ENCODE assay signal across 33 mouse cellular contexts in genomic region chr11:32576760-32577050, GRCm38 (mm10). TPM values are rescaled to one million over a fixed set of nuclear protein-coding genes. Genes with fewer than 3 reads are reported as not detected.
A peak's percentile ranks its signal among the peaks of the same experiment; 100 is the strongest.
DNase-seq lines count a peak whose midpoint lies in the region; ATAC-seq lines count a peak whose summit lies in the region.
"Had no signal": no experiment of that assay in that cellular context is flagged by ENCODE, and none has a peak within 500 bp of the region (broad histone marks: within the 10 kb centered on the region; RNA-seq: fewer than 3 reads in every experiment).

No protein-coding gene starts in this region.

- H3K27ac ChIP-seq in kidney, embryonic 15.5 days, result peak overlapping the region; percentile 46
- H3K27ac ChIP-seq in hindbrain, embryonic 11.5 days (ENCODE audit: low read depth, low read length), result 0 out of 2 replicates have a peak overlapping the region, but pooled peaks have one; percentile 10
- peak overlapping the region; percentile 38; the same call in 1 of the 2 replicates for H3K27ac ChIP-seq in hindbrain, embryonic 15.5 days (replicated peaks)
- peak overlapping the region; percentile 32; the same call in 1 of the 2 replicates for H3K27ac ChIP-seq in neural tube, embryonic 12.5 days
- H3K27ac ChIP-seq: embryonic facial prominence, embryonic 12.5 days; layer of hippocampus, adult 2 months; macrophage had no signal

- peaks cover 28% of the 10 kb centered on the region for H3K4me1 ChIP-seq in kidney, embryonic 15.5 days
- H3K4me1 ChIP-seq in hindbrain, embryonic 11.5 days (replicated peaks; ENCODE audit: control insufficient read depth, insufficient read depth, low read length), result 0 out of 2 replicates have a peak, but pooled peaks cover 2% of the 10 kb centered on the region
- H3K4me1 ChIP-seq in hindbrain, embryonic 15.5 days (replicated peaks), result peaks cover 6% of the 10 kb centered on the region; the same call in 1 of the 2 replicates
- H3K4me1 ChIP-seq in neural tube, embryonic 12.5 days, result 0 out of 2 replicates have a peak, but pooled peaks cover 5% of the 10 kb centered on the region

- H3K9ac ChIP-seq in kidney, embryonic 15.5 days, result no peak overlapping the region
- H3K9ac ChIP-seq in hindbrain, embryonic 11.5 days (ENCODE audit: low read depth, low read length), result no peak overlapping the region; the same call in 1 of the 2 replicates
- H3K9ac ChIP-seq in hindbrain, embryonic 15.5 days, result no peak overlapping the region
- no peak overlapping the region for H3K9ac ChIP-seq in neural tube, embryonic 12.5 days
- H3K9ac ChIP-seq: embryonic facial prominence, embryonic 12.5 days had no signal

- no peaks in the 10 kb centered on the region for H3K36me3 ChIP-seq in kidney, embryonic 15.5 days
- H3K36me3 ChIP-seq in hindbrain, embryonic 11.5 days (ENCODE audit: control insufficient read depth, insufficient read depth, low read length), result no peaks in the 10 kb centered on the region
- no peaks in the 10 kb centered on the region for H3K36me3 ChIP-seq in hindbrain, embryonic 15.5 days
- no peaks in the 10 kb centered on the region; the same call in 1 of the 2 replicates for H3K36me3 ChIP-seq in neural tube, embryonic 12.5 days
- H3K36me3 ChIP-seq: embryonic facial prominence, embryonic 12.5 days had no signal

- WGBS in kidney, embryonic 15.5 days, result 16% methylated on average over 5 of the region's 5 CpGs
- WGBS in hindbrain, embryonic 11.5 days, result 60% methylated on average over 5 of the region's 5 CpGs
- WGBS in hindbrain, embryonic 15.5 days, result 70% methylated on average over 5 of the region's 5 CpGs
- WGBS in neural tube, embryonic 12.5 days, result 65% methylated on average over 5 of the region's 5 CpGs

- no peak overlapping the region for H3K4me3 ChIP-seq in kidney, embryonic 15.5 days (replicated peaks)
- no peak overlapping the region for H3K4me3 ChIP-seq in hindbrain, embryonic 11.5 days (ENCODE audit: low read depth, low read length)
- no peak overlapping the region for H3K4me3 ChIP-seq in hindbrain, embryonic 15.5 days
- no peak overlapping the region for H3K4me3 ChIP-seq in neural tube, embryonic 12.5 days
- H3K4me3 ChIP-seq: embryonic facial prominence, embryonic 12.5 days; erythroblast, embryonic 14.5 days; layer of hippocampus, adult 2 months had no signal

- H3K9me3 ChIP-seq in kidney, embryonic 15.5 days (replicated peaks), result no peaks in the 10 kb centered on the region
- no peaks in the 10 kb centered on the region for H3K9me3 ChIP-seq in hindbrain, embryonic 11.5 days (ENCODE audit: control insufficient read depth, low read length)
- no peaks in the 10 kb centered on the region for H3K9me3 ChIP-seq in hindbrain, embryonic 15.5 days
- no peaks in the 10 kb centered on the region for H3K9me3 ChIP-seq in neural tube, embryonic 12.5 days
- H3K9me3 ChIP-seq: embryonic facial prominence, embryonic 12.5 days; G1E had no signal

- ATAC-seq in kidney, embryonic 15.5 days (replicated peaks; ENCODE audit: low FRiP score), result peak; percentile 81; the same call in 1 of the 2 replicates
- no peak for ATAC-seq in hindbrain, embryonic 11.5 days (ENCODE audit: low FRiP score)
- ATAC-seq in hindbrain, embryonic 15.5 days (ENCODE audit: low FRiP score, low read depth), result peak; percentile 24; the same call in 1 of the 2 replicates
- ATAC-seq in neural tube, embryonic 12.5 days (ENCODE audit: low FRiP score, low read depth), result no peak
- no peak for ATAC-seq in erythroid progenitor cell, adult 5-6 weeks (replicated peaks; ENCODE audit: low FRiP score, poor library complexity, severe bottlenecking)
- ATAC-seq: forebrain, embryonic 14.5 days; inflammation-experienced regulatory T-cells, adult 6 months; lung, postnatal 0 days; Patski had no signal

- DNase-seq in kidney, postnatal 25 days, result no peak
- no peak for DNase-seq in hindbrain, embryonic 11.5 days (ENCODE audit: low spot score)
- no peak for DNase-seq in left cerebral cortex, adult 11 months (ENCODE audit: low spot score)
- no peak for DNase-seq in urinary bladder, postnatal 10 days (ENCODE audit: low spot score)
- DNase-seq: adrenal gland, adult 8-10 months; B cell, adult 2 months; cerebellum, adult 11-12 months; cerebellum, postnatal 10 days; gastrocnemius, postnatal 10 days; kidney, adult 2 months; kidney, postnatal 14 days; right cerebral cortex, adult 18-20 months; right cerebral cortex, postnatal 4 days; thymus, adult 2 months had no signal

- no peak overlapping the region for H3K4me2 ChIP-seq in kidney, embryonic 15.5 days
- no peak overlapping the region for H3K4me2 ChIP-seq in hindbrain, embryonic 11.5 days (replicated peaks; ENCODE audit: low read depth, low read length)
- H3K4me2 ChIP-seq in hindbrain, embryonic 15.5 days, result no peak overlapping the region
- H3K4me2 ChIP-seq in neural tube, embryonic 12.5 days (replicated peaks), result no peak overlapping the region
- H3K4me2 ChIP-seq: embryonic facial prominence, embryonic 12.5 days; heart, embryonic 11.5 days had no signal

- no peaks in the 10 kb centered on the region for H3K27me3 ChIP-seq in kidney, embryonic 15.5 days
- H3K27me3 ChIP-seq in hindbrain, embryonic 11.5 days (ENCODE audit: control insufficient read depth, insufficient read depth, low read length), result no peaks in the 10 kb centered on the region
- no peaks in the 10 kb centered on the region for H3K27me3 ChIP-seq in hindbrain, embryonic 15.5 days
- no peaks in the 10 kb centered on the region for H3K27me3 ChIP-seq in neural tube, embryonic 12.5 days (replicated peaks)
- H3K27me3 ChIP-seq: CH12.LX; embryonic facial prominence, embryonic 12.5 days; Patski had no signal

RNA-seq across cellular contexts. Expression of gene Stk10, which starts 43.6 kb away (rescaled TPM):
- polyA plus RNA-seq in kidney, embryonic 15.5 days (2015; fragmentation: Nextera tagmentation; extraction: Ambion mirVana), result 5.4 TPM in 2 replicates
- 1.3 and 2.3 TPM in 2 replicates for polyA plus RNA-seq in hindbrain, embryonic 11.5 days (2014; fragmentation: Nextera tagmentation; extraction: Ambion mirVana)
- 2.0 and 2.8 TPM in 2 replicates for polyA plus RNA-seq in hindbrain, embryonic 15.5 days (2015; fragmentation: Nextera tagmentation; extraction: Ambion mirVana)
- polyA plus RNA-seq in neural tube, embryonic 12.5 days (2016; fragmentation: Nextera tagmentation; extraction: Ambion mirVana), result 3.2 and 4.1 TPM in 2 replicates
- 14.3 and 15.1 TPM in 2 replicates for total RNA-seq in erythroid progenitor cell, adult 5-6 weeks (2015; ENCODE audit: low replicate concordance)
- total RNA-seq in erythroid progenitor cell, adult 5-6 weeks (2017; ENCODE audit: low replicate concordance), result 8.3 and 10.0 TPM in 2 replicates

RNA-seq across cellular contexts. Expression of gene Efcab9, which starts 44.8 kb away (rescaled TPM):
- 0.42 TPM in 1 of 2 replicates, not detected in the other for polyA plus RNA-seq in kidney, embryonic 15.5 days (2015; fragmentation: Nextera tagmentation; extraction: Ambion mirVana)
- 0.28 TPM in 1 of 2 replicates, not detected in the other for polyA plus RNA-seq in hindbrain, embryonic 11.5 days (2014; fragmentation: Nextera tagmentation; extraction: Ambion mirVana)
- polyA plus RNA-seq in hindbrain, embryonic 15.5 days (2015; fragmentation: Nextera tagmentation; extraction: Ambion mirVana), result 0.25 and 0.63 TPM in 2 replicates
- polyA plus RNA-seq in neural tube, embryonic 12.5 days (2016; fragmentation: Nextera tagmentation; extraction: Ambion mirVana), result 0.51 TPM in 1 of 2 replicates, not detected in the other
- not detected in 2 replicates for total RNA-seq in erythroid progenitor cell, adult 5-6 weeks (2015; ENCODE audit: low replicate concordance)
- total RNA-seq in erythroid progenitor cell, adult 5-6 weeks (2017; ENCODE audit: low replicate concordance), result not detected in 2 replicates
- total RNA-seq: granulocyte monocyte progenitor cell, adult 5-6 weeks; left cerebral cortex, postnatal 10 days; liver, adult 2 months had no signal
- polyA plus RNA-seq: erythroblast, embryonic 14.5 days; forebrain, embryonic 14.5 days; G1E; kidney, adult 2 months; limb, embryonic 11.5 days; liver, adult 2 months; macrophage had no signal

Comparison
In these comparisons a context has a peak if more than half of its experiments do, and no peak if none do; other contexts are left out.
1. ATAC-seq: peak in kidney, embryonic 15.5 days (single experiment) and hindbrain, embryonic 15.5 days (single experiment); none in hindbrain, embryonic 11.5 days (single experiment), neural tube, embryonic 12.5 days (single experiment) and erythroid progenitor cell, adult 5-6 weeks (single experiment).
2. Peak in every context shown above with its lines, with median percentiles within 50 percentile points of each other: H3K27ac ChIP-seq.